Mouse (Mus musculus): Measurements from ENCODE around the gene Lhx4. TPM values are rescaled to one million over a fixed set of nuclear protein-coding genes. Genes with fewer than 3 reads are reported as not detected.

Gene Lhx4
- total RNA-seq, 2 experiments from 2014 or later = not detected

DNA sequence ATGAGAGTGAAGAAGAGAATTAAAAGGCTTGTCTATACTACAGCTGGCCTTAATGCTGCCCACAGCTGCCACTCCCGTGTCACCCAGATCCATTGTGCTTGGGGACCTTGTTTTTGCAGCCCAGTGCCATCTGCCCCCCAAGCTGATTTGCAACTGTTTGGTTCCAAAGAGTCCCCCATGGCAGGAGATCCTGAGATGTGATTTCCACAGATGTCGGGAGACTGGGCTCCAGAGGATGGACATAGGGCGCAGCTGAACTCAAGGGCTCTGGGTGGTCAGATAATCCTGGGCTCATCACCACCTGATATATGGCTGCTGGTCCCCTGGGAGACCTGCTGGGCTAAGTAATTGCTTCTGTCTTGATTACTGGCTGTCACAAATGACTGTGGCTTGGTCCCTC is 32.6 kb downstream of the Lhx4 start:
- TF ChIP-seq CTCF (conservative IDR thresholded peaks at IDR 0.05) = no peak
- no peak for DNase-seq (ENCODE audit: low spot score in 2 of 2)
- no peak overlapping the region for H3K4me3 ChIP-seq

DNA sequence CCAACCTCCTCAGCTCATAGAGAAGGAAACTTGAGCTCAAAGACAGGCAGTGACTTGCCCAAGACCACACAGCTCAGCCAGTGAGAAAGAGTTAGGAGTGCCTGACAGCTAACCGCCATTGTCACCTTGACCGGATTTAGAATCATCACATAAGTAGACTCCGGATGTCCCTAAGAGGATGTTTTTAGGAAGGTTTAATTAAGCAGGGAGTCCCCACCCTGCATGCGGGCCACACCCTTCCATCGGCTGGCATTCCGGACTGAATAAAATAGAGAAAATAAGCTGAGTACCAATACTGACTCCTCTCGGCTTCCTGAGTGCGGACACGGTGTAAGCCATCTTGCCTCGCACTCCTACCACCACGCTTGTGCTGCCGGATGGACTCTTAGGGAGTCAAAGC is 34.2 kb downstream of the Lhx4 start:
- no peak for DNase-seq (ENCODE audit: low spot score in 2 of 2)
- no peak overlapping the region for H3K4me3 ChIP-seq
- H3K27ac ChIP-seq = no peak overlapping the region
- TF ChIP-seq CTCF (conservative IDR thresholded peaks at IDR 0.05) = no peak

More for the DNA sequence above, 32.6 kb downstream of the Lhx4 start:
- no peak overlapping the region for H3K27ac ChIP-seq

DNA sequence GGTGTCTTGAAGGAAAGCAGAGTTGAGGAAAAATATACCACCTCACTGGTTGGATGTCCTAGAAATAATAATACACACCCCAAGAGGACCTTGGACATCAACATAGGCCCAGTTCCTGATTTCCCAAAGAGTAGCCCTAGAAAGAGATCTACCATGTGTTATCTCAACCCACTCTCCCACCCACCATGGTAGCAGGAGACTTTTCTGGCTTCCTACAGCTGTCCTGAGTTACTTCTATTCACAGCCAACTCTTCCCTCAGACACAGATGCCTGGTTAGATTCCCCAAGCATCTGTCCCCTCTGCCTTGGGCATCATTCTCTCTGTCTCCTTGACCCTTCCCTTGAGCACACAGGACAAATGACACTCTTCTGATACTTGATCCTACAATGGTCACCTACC is 36.1 kb downstream of the Lhx4 start:
- Histone ChIP-seq H3K27ac (no peak overlapping the region), H3K4me3 (no peak overlapping the region)
- no peak for TF ChIP-seq CTCF (conservative IDR thresholded peaks at IDR 0.05)
- DNase-seq (ENCODE audit: low spot score in 2 of 2) = no peak

DNA sequence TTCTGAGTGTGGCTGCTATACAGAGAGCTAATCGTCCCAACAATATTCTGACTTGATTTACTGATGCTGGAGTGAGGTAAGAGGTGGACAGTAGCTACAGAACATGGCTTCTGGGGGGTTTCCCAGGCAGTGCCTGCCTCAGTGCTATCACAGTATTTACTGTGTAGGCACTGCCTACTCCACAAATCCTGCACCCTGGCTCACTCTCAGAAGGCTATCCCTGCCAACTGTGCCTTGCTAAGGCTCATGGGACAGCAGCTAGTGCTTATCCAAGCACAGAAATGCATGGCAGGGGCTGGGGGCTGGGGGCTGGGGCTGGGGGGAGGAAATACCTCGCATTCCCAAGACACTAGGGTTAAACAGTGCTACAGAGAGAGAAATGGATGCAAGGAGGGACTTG is 38.2 kb downstream of the Lhx4 start:
- no peak overlapping the region for H3K27ac ChIP-seq
- TF ChIP-seq CTCF (conservative IDR thresholded peaks at IDR 0.05) = no peak
- no peak overlapping the region for H3K4me3 ChIP-seq
- peak; percentile 36 to 42 for DNase-seq (ENCODE audit: low spot score in 2 of 2)

DNA sequence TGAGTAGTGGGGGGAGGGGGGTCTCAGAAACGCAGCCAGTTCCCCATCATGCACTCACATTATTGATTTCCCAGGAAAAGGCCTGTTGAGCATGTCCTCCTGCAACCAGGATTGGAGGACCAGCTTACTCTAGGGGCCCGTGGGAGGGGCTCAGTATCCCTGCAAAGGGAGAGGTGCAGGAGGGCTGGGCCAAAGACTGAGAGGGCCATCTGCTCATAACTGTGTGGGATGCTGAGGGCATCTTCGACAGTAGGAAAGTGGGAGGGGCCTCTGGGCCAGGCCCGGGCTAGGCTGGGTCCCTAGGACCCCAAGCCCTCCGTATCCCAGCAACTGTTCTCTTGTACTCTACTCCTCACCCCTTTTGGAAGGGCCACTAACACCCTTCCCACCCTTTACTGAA is 47.3 kb downstream of the Lhx4 start:
- H3K27ac ChIP-seq = no peak overlapping the region
- no peak for DNase-seq (ENCODE audit: low spot score in 2 of 2)
- TF ChIP-seq CTCF (conservative IDR thresholded peaks at IDR 0.05) = no peak

GRCm38 (mm10) chr1:155703191-155703680 is 48.2 kb downstream of the Lhx4 start:
- no peak for TF ChIP-seq CTCF (conservative IDR thresholded peaks at IDR 0.05)
- Histone ChIP-seq H3K27ac (no peak overlapping the region), H3K4me3 (no peak overlapping the region)
- no peak for DNase-seq (ENCODE audit: low spot score in 2 of 2)

More for the DNA sequence above, 47.3 kb downstream of the Lhx4 start:
- H3K4me3 ChIP-seq = no peak overlapping the region

- Histone ChIP-seq H3K27ac (no peak overlapping the region), H3K4me3 (no peak overlapping the region)
- TF ChIP-seq CTCF (conservative IDR thresholded peaks at IDR 0.05) = no peak
- no peak for DNase-seq (ENCODE audit: low spot score in 2 of 2)
These were observed 50.6 kb downstream of the Lhx4 start for GRCm38 (mm10) chr1:155700886-155701285.

GRCm38 (mm10) chr1:155698373-155699159 is 52.9 kb downstream of the Lhx4 start:
- DNase-seq (ENCODE audit: low spot score in 2 of 2) = peak in 1 of 2 experiments; percentile 42
- H3K4me3 ChIP-seq = no peak overlapping the region
- no peak for TF ChIP-seq CTCF (conservative IDR thresholded peaks at IDR 0.05)
- H3K27ac ChIP-seq = peak overlapping the region; percentile 2; the same call in 1 of the 2 replicates

GRCm38 (mm10) chr1:155693443-155693842 is 58.0 kb downstream of the Lhx4 start:
- no peak overlapping the region for H3K27ac ChIP-seq
- TF ChIP-seq CTCF (conservative IDR thresholded peaks at IDR 0.05) = no peak
- no peak for DNase-seq (ENCODE audit: low spot score in 2 of 2)
- no peak overlapping the region for H3K4me3 ChIP-seq

DNA sequence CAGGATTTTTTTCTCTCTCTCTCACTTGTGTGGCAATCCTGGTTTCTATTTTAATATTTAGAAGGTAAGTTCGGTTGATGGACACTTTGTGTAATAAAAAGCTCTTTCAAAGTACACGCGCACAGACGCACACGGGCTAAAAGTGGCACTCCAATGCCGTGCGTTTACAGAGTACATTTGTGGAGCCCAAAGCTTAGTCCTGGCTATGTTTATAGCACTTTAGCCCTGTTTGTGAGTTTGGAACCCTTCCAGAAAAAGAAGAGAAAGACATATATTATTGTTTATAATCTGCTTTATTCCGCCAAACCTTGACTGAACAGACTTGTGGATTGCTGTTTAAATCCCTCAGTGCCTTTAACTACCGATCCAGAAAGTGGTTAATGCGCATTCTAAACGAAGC is 58.5 kb downstream of the Lhx4 start:
- no peak overlapping the region for H3K27ac ChIP-seq
- no peak overlapping the region for H3K4me3 ChIP-seq
- no peak for TF ChIP-seq CTCF (conservative IDR thresholded peaks at IDR 0.05)
- DNase-seq (ENCODE audit: low spot score in 2 of 2) = no peak

- Histone ChIP-seq H3K4me3 (no peak overlapping the region), H3K27ac (no peak overlapping the region)
- DNase-seq (ENCODE audit: low spot score in 2 of 2) = no peak
- no peak for TF ChIP-seq CTCF (conservative IDR thresholded peaks at IDR 0.05)
These were observed 59.3 kb downstream of the Lhx4 start for GRCm38 (mm10) chr1:155692230-155692629.

DNA sequence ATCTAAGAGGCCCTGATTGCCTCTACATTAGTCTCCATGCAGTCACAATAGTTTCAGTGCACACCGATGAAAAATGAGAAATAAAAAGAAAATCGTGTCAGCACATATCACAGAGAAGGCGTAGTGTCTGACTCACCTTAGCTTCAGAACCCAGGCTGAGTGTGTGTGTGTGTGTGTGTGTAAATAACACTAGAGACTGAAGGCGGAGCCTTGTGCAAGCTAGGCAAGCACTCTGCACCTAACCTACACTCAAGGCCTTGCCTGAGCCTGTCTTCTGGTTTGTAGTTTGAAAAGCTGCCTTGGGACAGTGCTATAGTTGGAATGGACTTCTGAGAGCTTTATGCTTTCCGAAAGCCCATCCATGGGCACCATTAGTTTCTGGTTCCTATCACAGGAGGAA is 61.9 kb downstream of the Lhx4 start:
- Histone ChIP-seq H3K27ac (no peak overlapping the region), H3K4me3 (no peak overlapping the region)
- DNase-seq (ENCODE audit: low spot score in 2 of 2) = no peak
- TF ChIP-seq CTCF (conservative IDR thresholded peaks at IDR 0.05) = no peak

GRCm38 (mm10) chr1:155689141-155689540 is 62.3 kb downstream of the Lhx4 start:
- DNase-seq (ENCODE audit: low spot score in 2 of 2) = no peak
- no peak for TF ChIP-seq CTCF (conservative IDR thresholded peaks at IDR 0.05)
- Histone ChIP-seq H3K4me3 (no peak overlapping the region), H3K27ac (no peak overlapping the region)

DNA sequence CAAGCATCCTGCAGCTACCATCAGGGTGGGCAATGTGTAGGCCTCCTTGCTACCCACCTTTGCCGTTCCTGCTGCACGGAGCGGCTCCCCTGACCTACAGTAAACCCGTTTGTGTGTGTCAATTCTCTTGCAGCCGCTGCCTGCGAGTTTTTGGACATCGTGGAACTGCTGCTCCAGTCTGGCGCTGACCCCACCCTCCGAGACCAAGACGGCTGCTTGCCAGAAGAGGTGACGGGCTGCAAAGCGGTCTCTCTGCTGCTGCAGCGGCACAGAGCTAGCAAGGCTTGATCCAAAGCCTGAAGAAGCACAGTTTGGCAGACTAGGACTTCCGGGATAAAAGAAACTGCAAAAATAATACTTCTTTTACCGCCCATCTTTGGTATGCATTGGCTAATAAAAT is 64.7 kb downstream of the Lhx4 start:
- H3K27ac ChIP-seq = no peak overlapping the region
- no peak for TF ChIP-seq CTCF (conservative IDR thresholded peaks at IDR 0.05)
- H3K4me3 ChIP-seq = no peak overlapping the region
- DNase-seq (ENCODE audit: low spot score in 2 of 2) = no peak

Data from layer of hippocampus, adult 2 months (tissue).